Mouse (Mus musculus) embryonic facial prominence, embryonic 13.5 days (tissue): ENCODE data around the gene Tpst2. TPM values are rescaled to one million over a fixed set of nuclear protein-coding genes. Genes with fewer than 3 reads are reported as not detected.

Experiments used
- ATAC-seq: fragments of 200-750 bp; cut with Nextera tagmentation; 2 replicates; pipeline ENCODE4 v1.8.0; 2017; ENCODE audit warnings: low read depth; ENCODE audit not compliant: insufficient number of reproducible peaks, insufficient read depth, low FRiP score, low TSS enrichment
- H3K27ac ChIP-seq: fragments of 300-500 bp; sonication (generic); 2 replicates; pipeline ENCODE4 v1.5.1; 2015; ENCODE audit warnings: moderate library complexity, mild to moderate bottlenecking, inconsistent platforms
- H3K27me3 ChIP-seq: fragments of 300-500 bp; sonication (generic); 2 replicates; pipeline ENCODE4 v1.6.1; 2015; ENCODE audit warnings: mild to moderate bottlenecking, inconsistent platforms
- H3K36me3 ChIP-seq: fragments of 300-500 bp; sonication (generic); 2 replicates; pipeline ENCODE4 v1.6.1; 2015; ENCODE audit warnings: mild to moderate bottlenecking, inconsistent platforms
- H3K4me1 ChIP-seq: fragments of 300-500 bp; sonication (generic); 2 replicates; pipeline ENCODE4 v1.6.1; 2015; ENCODE audit warnings: inconsistent platforms
- H3K4me2 ChIP-seq: fragments of 300-500 bp; sonication (generic); 2 replicates; pipeline ENCODE4 v1.6.1; 2015; ENCODE audit warnings: moderate library complexity, mild to moderate bottlenecking, inconsistent platforms
- H3K4me3 ChIP-seq: fragments of 300-500 bp; sonication (generic); 2 replicates; pipeline ENCODE4 v1.5.1; 2015; ENCODE audit warnings: mild to moderate bottlenecking, inconsistent platforms
- H3K9ac ChIP-seq: fragments of 300-500 bp; sonication (generic); 2 replicates; pipeline ENCODE4 v1.6.1; 2015; ENCODE audit warnings: mild to moderate bottlenecking, inconsistent platforms
- H3K9me3 ChIP-seq: fragments of 300-500 bp; sonication (generic); 2 replicates; pipeline ENCODE4 v1.6.1; 2016; ENCODE audit warnings: inconsistent platforms
- WGBS: fragments of 180-500 bp; shearing (Covaris S2); methylation state at CpG from one replicate; pipeline ENCODE4 v1.1.7; 2015; ENCODE audit warnings: mixed read lengths; 5-methylcytosine and 5-hydroxymethylcytosine counted together
- polyA plus RNA-seq: library from polyadenylated mRNA; unstranded; fragments of >200 nt; fragmentation: Nextera tagmentation; extraction: Ambion mirVana; gene quantifications from 2 replicates; pipeline ENCODE4 v1.2.1, GENCODE M21; 2015

The Tpst2 gene
- polyA plus RNA-seq, 1 experiment from 2014 or later = 38.7 TPM

DNA sequence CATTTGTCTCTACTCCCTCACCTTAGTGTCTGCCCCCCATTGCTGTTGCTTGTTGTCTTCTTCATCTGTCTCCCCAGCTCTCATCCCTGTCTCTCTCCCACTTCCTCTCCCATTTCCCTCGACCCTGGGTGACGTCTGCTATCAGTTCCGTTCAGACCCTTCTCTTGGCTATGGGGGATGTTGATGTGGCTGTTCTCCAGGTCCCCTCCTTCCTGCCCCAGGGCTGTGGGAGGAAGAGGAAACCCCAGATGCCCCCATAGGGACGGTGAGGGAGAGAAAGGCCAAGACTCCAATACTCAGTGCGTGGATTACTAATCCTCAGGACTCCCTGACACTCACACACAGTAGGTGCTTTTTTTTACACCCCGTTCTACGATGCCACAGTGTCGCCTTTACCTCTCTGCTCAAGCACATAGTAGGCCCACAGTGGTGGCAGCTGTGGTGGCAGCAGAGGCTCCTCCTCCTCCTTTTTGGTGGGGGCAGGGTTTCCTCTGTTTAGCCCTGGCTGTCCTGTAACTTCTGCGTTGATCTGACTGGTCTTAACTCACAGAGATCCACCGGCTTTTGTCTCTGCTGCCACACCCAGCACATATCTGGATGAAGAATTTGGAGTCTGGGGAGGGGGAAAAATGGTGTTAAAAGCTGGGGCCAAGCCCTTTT lies 7.2 kb downstream of the Tpst2 start:
- H3K27me3 ChIP-seq = no peaks in the 10 kb centered on the region
- no peaks in the 10 kb centered on the region for H3K9me3 ChIP-seq
- no peak overlapping the region for H3K9ac ChIP-seq
- H3K4me1 ChIP-seq = peaks cover 61% of the 10 kb centered on the region
- ATAC-seq = no peak
- H3K27ac ChIP-seq = no peak overlapping the region
- 65% methylated on average over 10 of the region's 10 CpGs for WGBS
- H3K4me3 ChIP-seq = no peak overlapping the region
- no peak overlapping the region for H3K4me2 ChIP-seq
- H3K36me3 ChIP-seq = no peaks in the 10 kb centered on the region; the same call in 1 of the 2 replicates

DNA sequence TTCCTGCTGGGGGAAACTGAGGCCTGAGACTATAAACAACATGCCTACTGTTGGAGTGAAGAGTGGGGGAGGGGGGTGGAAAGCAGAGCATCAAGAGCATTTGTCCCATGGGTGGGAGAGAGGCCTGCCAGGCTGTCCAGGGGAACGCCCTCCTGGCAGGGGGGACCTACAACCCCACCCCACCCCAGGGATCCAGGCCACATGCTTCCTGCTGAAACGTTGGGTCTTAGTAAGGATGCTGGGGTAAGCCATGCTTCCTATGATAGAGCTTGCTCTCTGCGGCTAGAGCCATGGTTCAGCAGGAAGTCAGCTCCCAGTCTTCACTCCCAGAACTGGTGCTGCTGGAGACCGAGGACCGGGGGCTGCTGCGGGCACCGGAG lies 7.7 kb downstream of the Tpst2 start:
- Histone ChIP-seq H3K27ac (no peak overlapping the region), H3K4me1 (peaks cover 58% of the 10 kb centered on the region), H3K9me3 (no peaks in the 10 kb centered on the region), H3K4me3 (no peak overlapping the region), H3K27me3 (no peaks in the 10 kb centered on the region), H3K36me3 (no peaks in the 10 kb centered on the region; the same call in 1 of the 2 replicates), H3K9ac (no peak overlapping the region), H3K4me2 (no peak overlapping the region)
- no peak for ATAC-seq
- 73% methylated on average over 7 of the region's 7 CpGs for WGBS

DNA sequence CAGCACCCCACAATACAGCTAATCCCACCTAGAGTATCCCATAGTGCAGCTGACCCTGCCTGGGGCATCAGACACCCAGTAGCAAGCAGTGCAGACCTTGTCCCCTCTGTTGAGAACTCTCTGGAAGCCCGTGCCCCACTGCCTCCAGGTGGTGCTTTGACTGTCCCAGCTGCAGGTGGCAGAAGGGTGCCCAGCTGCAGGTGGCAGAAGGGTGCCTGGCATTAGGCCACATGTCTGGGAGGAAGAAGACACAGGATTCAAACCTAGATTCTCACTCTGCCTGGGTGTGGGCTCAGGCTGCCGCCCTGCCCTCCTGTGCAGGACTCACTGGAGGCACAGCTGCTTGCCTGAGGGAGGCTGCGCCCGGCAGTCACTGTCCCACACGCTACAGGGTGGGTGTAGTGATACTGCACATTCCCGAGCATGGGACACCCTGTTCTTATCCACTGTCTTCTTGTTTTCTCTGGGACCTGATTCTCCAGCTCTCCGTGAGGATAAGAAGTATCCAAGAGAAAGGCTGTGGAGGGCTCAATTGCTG lies 9.1 kb downstream of the Tpst2 start:
- H3K27me3 ChIP-seq = no peaks in the 10 kb centered on the region
- H3K4me3 ChIP-seq = no peak overlapping the region
- no peaks in the 10 kb centered on the region for H3K9me3 ChIP-seq
- no peak overlapping the region for H3K9ac ChIP-seq
- 88% methylated on average over 7 of the region's 7 CpGs for WGBS
- peaks cover 48% of the 10 kb centered on the region for H3K4me1 ChIP-seq
- no peak overlapping the region for H3K27ac ChIP-seq
- ATAC-seq = no peak
- H3K4me2 ChIP-seq = no peak overlapping the region
- H3K36me3 ChIP-seq = no peaks in the 10 kb centered on the region; the same call in 1 of the 2 replicates

DNA sequence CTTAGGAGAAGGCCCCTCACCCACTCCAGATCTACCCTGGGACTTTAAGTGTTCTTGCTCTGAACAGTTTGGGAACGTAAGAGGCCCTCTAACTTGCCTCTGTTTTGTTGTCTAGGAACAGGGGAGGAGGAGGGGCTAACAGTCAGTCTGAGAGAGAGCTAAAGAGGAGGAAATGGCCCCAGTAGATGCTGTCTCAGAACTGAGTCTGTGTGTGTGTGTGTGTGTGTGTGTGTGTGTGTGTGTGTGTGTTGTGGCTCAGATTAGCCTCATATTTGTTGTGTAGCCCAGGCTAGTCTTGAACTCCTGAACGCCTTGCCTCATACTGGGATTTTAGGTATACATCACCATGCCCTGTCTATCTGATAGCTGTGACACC lies 10.1 kb downstream of the Tpst2 start:
- Histone ChIP-seq H3K9ac (no peak overlapping the region), H3K27me3 (no peaks in the 10 kb centered on the region), H3K27ac (no peak overlapping the region), H3K4me1 (peaks cover 39% of the 10 kb centered on the region), H3K4me3 (no peak overlapping the region), H3K4me2 (no peak overlapping the region), H3K9me3 (no peaks in the 10 kb centered on the region), H3K36me3 (no peaks in the 10 kb centered on the region; the same call in 1 of the 2 replicates)
- WGBS = 69% methylated on average over 2 of the region's 2 CpGs
- no peak for ATAC-seq

DNA sequence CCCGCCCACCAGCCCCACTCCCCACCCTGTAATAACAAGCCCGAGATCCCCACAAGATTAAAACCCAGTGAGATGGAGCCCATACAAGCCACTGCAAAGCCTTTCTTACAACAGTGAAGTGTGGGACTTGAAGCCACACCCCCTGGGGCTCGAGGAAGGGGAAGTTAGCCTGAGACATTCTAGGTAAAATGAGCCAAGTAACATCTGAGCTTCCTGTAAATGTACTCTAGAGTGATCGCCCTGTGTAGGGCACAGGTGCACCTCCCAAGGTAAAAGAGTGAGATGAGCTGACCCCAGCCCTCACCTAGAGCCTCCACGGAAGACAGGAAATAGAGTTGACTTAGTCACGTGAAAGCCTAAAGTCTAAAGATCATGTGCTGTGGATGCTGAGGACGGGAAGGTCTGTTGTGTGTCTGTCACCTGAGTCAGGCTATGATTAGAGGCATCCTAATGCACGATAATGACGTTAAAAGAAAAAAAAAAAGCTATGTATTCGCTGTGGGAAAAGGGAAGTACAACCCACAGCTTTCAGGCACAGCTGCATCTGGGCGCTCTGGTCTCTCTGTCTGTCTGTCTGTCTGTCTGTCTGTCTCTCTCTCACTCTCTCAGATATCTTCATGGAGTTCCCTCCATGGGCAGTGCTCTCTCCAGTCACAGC lies 10.6 kb downstream of the Tpst2 start:
- Histone ChIP-seq H3K36me3 (no peaks in the 10 kb centered on the region; the same call in 1 of the 2 replicates), H3K9me3 (no peaks in the 10 kb centered on the region), H3K27ac (no peak overlapping the region), H3K9ac (no peak overlapping the region), H3K27me3 (no peaks in the 10 kb centered on the region), H3K4me1 (peaks cover 37% of the 10 kb centered on the region), H3K4me3 (no peak overlapping the region), H3K4me2 (no peak overlapping the region)
- no peak for ATAC-seq
- 71% methylated on average over 11 of the region's 11 CpGs for WGBS

DNA sequence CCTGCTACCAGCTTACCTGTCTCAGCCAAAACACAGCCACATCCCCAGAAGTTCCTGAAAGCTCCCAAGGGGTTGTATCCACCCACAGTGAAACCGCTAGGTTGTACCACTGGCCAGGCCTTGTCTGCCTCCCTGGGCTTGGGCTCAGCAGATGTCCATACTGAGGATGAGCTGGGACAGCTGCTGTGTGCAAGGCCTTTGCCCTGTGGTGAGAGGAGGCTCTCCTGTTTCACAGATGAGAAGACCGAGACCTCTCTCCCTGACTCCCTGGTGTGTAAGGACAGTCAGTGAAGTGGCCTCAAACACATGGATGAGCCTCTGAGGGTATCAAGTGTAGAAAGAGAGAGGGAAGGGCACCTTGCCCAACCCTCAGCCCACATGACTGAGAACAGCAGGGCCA lies 11.2 kb downstream of the Tpst2 start:
- H3K9ac ChIP-seq = no peak overlapping the region
- H3K36me3 ChIP-seq = no peaks in the 10 kb centered on the region; the same call in 1 of the 2 replicates
- no peak overlapping the region for H3K27ac ChIP-seq
- WGBS = 90% methylated on average over 2 of the region's 2 CpGs
- no peaks in the 10 kb centered on the region for H3K9me3 ChIP-seq
- no peak overlapping the region for H3K4me2 ChIP-seq
- peaks cover 37% of the 10 kb centered on the region for H3K4me1 ChIP-seq
- ATAC-seq = no peak
- no peak overlapping the region for H3K4me3 ChIP-seq
- H3K27me3 ChIP-seq = no peaks in the 10 kb centered on the region

DNA sequence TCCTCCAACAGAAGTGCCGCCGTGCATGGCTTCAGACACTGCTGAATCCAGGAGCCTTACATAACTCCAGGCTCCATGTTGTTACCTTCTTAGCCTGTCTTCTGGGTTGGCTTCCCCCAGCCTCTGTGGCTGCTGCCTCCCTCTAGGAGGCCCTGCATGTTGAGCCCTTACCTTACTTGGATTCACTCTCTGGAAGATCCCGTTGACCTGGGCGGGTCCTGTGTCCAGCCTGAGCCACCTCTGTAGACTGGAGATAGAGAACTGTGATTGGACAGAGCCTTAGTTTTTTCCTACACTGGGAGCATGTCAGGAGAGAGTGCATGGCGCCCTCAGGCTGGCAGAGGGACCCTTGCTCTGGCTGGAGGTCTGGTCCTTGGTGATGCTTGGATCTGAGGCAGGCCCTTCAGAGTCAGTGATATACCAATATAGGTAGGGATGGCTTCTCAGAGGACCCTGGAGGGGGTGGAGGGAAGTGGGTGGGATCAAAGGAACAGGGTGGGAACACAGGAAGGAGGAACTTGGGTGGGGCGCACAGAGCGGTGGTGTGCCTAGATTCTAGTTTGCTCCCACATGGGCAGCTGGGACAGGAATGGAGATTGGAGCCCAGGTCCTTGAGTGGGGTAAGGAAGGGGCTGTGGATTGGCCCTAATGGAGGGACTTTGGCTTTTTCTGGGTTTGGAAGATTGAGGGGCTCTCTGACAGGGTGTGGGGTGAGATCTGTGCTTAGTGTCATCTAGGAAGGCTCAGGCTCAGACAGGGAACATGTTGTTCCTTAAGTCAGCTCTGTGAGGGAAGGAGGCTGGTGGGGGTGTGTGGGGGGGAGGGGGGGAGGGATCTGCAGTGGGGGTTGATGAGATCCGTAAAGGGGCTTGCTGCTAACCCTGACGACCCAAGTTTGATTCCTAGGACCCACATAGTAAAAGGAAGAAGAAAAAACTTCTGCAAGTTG lies 12.0 kb downstream of the Tpst2 start:
- H3K9ac ChIP-seq = no peak overlapping the region
- H3K4me1 ChIP-seq = peaks cover 37% of the 10 kb centered on the region
- H3K4me3 ChIP-seq = no peak overlapping the region
- H3K9me3 ChIP-seq = no peaks in the 10 kb centered on the region
- H3K4me2 ChIP-seq = no peak overlapping the region
- no peaks in the 10 kb centered on the region for H3K27me3 ChIP-seq
- no peaks in the 10 kb centered on the region; the same call in 1 of the 2 replicates for H3K36me3 ChIP-seq
- ATAC-seq = no peak
- no peak overlapping the region for H3K27ac ChIP-seq
- 76% methylated on average over 9 of the region's 9 CpGs for WGBS

DNA sequence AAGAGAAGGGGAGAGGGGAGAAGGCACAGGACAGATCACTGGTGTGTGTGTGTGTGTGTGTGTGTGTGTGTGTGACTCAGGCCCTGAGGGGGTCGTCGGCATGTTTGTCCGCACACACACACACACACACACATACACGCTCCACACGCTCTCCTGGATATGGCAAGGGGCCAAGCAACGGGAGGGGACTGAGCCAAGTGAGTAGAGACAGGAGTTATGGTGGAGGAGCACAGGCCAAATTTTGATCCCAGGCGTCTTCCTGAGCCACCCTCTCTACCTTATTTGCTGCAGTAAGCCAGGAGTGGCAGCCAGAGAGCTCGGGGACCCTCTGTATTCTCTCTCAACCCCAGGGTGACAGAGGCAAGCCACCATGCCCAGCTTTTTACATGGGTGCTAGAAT lies 12.7 kb downstream of the Tpst2 start:
- H3K9ac ChIP-seq = no peak overlapping the region
- no peak overlapping the region for H3K4me3 ChIP-seq
- no peak overlapping the region for H3K27ac ChIP-seq
- peaks cover 36% of the 10 kb centered on the region for H3K4me1 ChIP-seq
- 64% methylated on average over 8 of the region's 8 CpGs for WGBS
- no peak overlapping the region for H3K4me2 ChIP-seq
- ATAC-seq = no peak
- H3K9me3 ChIP-seq = no peaks in the 10 kb centered on the region
- H3K36me3 ChIP-seq = no peaks in the 10 kb centered on the region
- no peaks in the 10 kb centered on the region for H3K27me3 ChIP-seq

DNA sequence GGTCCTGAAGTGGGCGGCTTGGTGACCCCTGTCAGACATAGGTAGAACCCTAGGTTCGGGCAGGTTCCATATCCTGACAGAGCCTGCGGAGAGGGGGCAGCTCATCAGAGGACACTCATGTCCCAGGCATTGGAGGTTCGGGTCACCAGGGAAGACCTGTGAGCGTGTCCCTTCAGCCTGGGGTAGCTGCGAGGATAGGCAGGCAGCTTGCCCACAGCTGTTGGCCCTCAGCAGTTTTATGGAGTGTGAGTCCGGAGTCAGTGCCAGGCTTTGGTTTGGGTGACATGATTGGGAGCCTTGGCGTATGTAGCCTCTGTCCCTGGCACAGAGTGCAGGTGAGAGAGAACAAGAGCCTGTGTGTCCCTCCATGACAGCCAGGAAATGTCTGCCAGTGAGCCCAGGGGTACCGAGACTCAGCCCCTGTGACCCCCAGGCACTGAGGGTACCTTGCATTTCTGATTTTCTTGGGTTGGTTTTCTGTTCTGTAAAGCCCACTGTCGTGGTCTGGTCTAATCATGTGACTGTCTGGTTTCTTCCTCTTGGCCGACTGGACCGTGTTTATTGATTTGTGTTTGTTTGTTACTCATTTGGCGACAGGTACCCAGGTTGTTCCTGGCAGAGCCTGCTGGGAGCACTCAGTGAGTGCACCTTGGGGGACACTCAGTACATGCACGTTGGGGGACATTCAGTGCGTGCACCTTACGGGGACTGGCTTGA lies 13.5 kb downstream of the Tpst2 start:
- no peak for ATAC-seq
- Histone ChIP-seq H3K9me3 (no peaks in the 10 kb centered on the region), H3K4me3 (no peak overlapping the region), H3K4me2 (no peak overlapping the region), H3K36me3 (no peaks in the 10 kb centered on the region), H3K27ac (no peak overlapping the region), H3K9ac (no peak overlapping the region), H3K4me1 (peaks cover 43% of the 10 kb centered on the region), H3K27me3 (no peaks in the 10 kb centered on the region)
- WGBS = 85% methylated on average over 16 of the region's 16 CpGs

DNA sequence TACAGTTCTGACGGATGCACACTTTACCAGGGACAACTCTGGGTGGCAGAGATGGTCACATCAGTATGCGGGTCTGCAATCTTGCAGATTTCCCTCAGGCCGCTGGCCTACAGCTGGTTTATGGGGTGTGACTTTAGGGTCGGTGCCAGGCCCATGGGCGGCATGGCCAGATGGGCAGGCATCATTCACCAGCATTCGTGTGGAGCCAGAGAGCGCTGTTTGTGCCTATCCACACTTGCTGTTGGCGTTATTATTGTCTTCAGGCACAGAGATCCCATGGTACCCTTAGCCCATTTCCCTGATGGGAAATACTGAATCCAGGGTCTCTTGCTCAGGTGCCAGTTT lies 14.0 kb downstream of the Tpst2 start:
- no peak overlapping the region for H3K4me2 ChIP-seq
- H3K27ac ChIP-seq = no peak overlapping the region
- no peak overlapping the region for H3K9ac ChIP-seq
- no peak overlapping the region for H3K4me3 ChIP-seq
- H3K27me3 ChIP-seq = no peaks in the 10 kb centered on the region
- 92% methylated on average over 8 of the region's 8 CpGs for WGBS
- ATAC-seq = no peak
- no peaks in the 10 kb centered on the region for H3K36me3 ChIP-seq
- no peaks in the 10 kb centered on the region for H3K9me3 ChIP-seq
- H3K4me1 ChIP-seq = peaks cover 48% of the 10 kb centered on the region

DNA sequence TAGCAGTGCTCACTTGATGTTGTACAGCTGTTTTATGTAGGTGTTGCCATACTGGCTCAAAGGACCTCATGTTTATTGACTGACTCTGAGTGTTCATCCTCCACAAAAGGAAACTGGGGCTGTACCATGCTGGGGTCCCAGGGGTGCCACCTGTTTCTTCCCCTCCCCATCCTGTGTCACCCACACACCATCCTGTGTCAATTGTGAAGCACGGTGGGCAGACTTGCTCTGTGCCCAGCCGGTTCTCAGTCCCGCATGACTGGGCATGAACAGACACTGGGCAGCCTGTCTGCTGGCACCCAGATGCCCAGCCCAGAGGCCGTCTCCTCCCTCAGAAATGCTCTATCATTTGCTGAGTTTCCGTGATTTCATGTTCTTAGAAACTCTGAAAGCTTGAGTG lies 15.4 kb downstream of the Tpst2 start:
- ATAC-seq = no peak
- no peak overlapping the region for H3K4me2 ChIP-seq

More for the DNA sequence above, 15.4 kb downstream of the Tpst2 start:
- Histone ChIP-seq H3K27ac (0 out of 2 replicates have a peak overlapping the region, but pooled peaks have one; percentile 1), H3K9ac (no peak overlapping the region), H3K36me3 (no peaks in the 10 kb centered on the region), H3K4me1 (peaks cover 44% of the 10 kb centered on the region), H3K9me3 (no peaks in the 10 kb centered on the region), H3K27me3 (no peaks in the 10 kb centered on the region), H3K4me3 (no peak overlapping the region)
- WGBS = 83% methylated on average over 5 of the region's 5 CpGs
